Mouse (Mus musculus) heart, embryonic 12.5 days (tissue): ENCODE measurements around the gene Orm3. TPM values are rescaled to one million over a fixed set of nuclear protein-coding genes. Genes with fewer than 3 reads are reported as not detected.

ENCODE experiments used
- ATAC-seq: fragments of 200-750 bp; cut with Nextera tagmentation; 2 replicates; pipeline ENCODE4 v1.8.0; 2017; ENCODE audit warnings: moderate TSS enrichment, moderate library complexity; ENCODE audit not compliant: insufficient number of reproducible peaks, low FRiP score
- H3K27ac ChIP-seq: fragments of 300-500 bp; sonication (generic); 2 replicates; pipeline ENCODE4 v1.5.1; 2016; ENCODE audit warnings: mild to moderate bottlenecking, moderate library complexity; ENCODE audit not compliant: poor library complexity, severe bottlenecking
- H3K27me3 ChIP-seq: fragments of 300-500 bp; sonication (generic); replicated peaks from 2 replicates; pipeline ENCODE4 v1.6.1; 2016; ENCODE audit warnings: mild to moderate bottlenecking, moderate library complexity
- H3K36me3 ChIP-seq: fragments of 300-500 bp; sonication (generic); 2 replicates; pipeline ENCODE4 v1.6.1; 2016; ENCODE audit warnings: mild to moderate bottlenecking, moderate library complexity
- H3K4me1 ChIP-seq: fragments of 300-500 bp; sonication (generic); replicated peaks from 2 replicates; pipeline ENCODE4 v1.6.1; 2016; ENCODE audit warnings: mild to moderate bottlenecking
- H3K4me2 ChIP-seq: fragments of 300-500 bp; sonication (generic); 2 replicates; pipeline ENCODE4 v1.6.1; 2016; ENCODE audit warnings: mild to moderate bottlenecking, moderate library complexity
- H3K4me3 ChIP-seq: fragments of 300-500 bp; sonication (generic); 2 replicates; pipeline ENCODE4 v1.5.1; 2016; ENCODE audit warnings: mild to moderate bottlenecking
- H3K9ac ChIP-seq: fragments of 300-500 bp; sonication (generic); 2 replicates; pipeline ENCODE4 v1.6.1; 2016; ENCODE audit warnings: mild to moderate bottlenecking, moderate library complexity
- H3K9me3 ChIP-seq: fragments of 300-500 bp; sonication (generic); replicated peaks from 2 replicates; pipeline ENCODE4 v1.6.1; 2016; ENCODE audit warnings: mild to moderate bottlenecking, moderate library complexity
- WGBS: fragments of 180-500 bp; shearing (Covaris S2); methylation state at CpG from one replicate; pipeline ENCODE4 v1.1.7; 2016; 5-methylcytosine and 5-hydroxymethylcytosine counted together
- polyA plus RNA-seq: library from polyadenylated mRNA; unstranded; fragments of >200 nt; fragmentation: Nextera tagmentation; extraction: Ambion mirVana; gene quantifications from 2 replicates; pipeline ENCODE4 v1.2.1, GENCODE M21; 2016

Gene Orm3
- polyA plus RNA-seq, 1 experiment from 2014 or later, result not detected

- Histone ChIP-seq H3K4me1 (no peaks in the 10 kb centered on the region), H3K27ac (no peak overlapping the region), H3K27me3 (no peaks in the 10 kb centered on the region; the same call in 1 of the 2 replicates), H3K36me3 (peaks cover 32% of the 10 kb centered on the region), H3K9ac (no peak overlapping the region), H3K9me3 (no peaks in the 10 kb centered on the region), H3K4me2 (no peak overlapping the region), H3K4me3 (no peak overlapping the region)
- ATAC-seq, result no peak
- WGBS, result 38% methylated on average over 7 of the region's 7 CpGs
Observed at GRCm38 (mm10) chr4:63370897-63371296, 14.9 kb downstream of the Orm3 start.

DNA sequence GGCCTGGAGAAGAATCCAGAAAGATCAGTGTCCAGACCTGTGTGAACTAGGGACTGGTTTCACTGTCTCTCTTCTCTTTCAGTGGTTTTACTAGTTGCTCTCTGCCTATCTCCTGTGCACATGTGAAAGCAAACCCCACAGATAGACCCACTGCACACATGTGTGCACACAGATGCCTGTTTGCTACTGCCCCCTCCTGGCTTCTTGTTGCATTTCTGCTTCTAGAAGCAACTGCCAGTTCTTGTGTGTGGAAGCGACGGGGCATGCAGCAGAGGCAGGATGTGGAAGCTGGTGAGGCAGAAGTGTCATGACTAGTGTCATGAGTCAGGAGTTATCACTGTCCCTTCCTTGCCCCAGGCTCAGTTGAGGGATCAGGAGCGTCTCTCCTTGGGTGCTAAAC lies 15.9 kb downstream of the Orm3 start:
- Histone ChIP-seq H3K4me3 (no peak overlapping the region), H3K4me1 (no peaks in the 10 kb centered on the region), H3K9me3 (no peaks in the 10 kb centered on the region), H3K4me2 (no peak overlapping the region), H3K9ac (no peak overlapping the region), H3K27ac (no peak overlapping the region), H3K27me3 (no peaks in the 10 kb centered on the region; the same call in 1 of the 2 replicates), H3K36me3 (peaks cover 42% of the 10 kb centered on the region)
- ATAC-seq, result no peak
- WGBS, result 45% methylated on average over 3 of the region's 3 CpGs

GRCm38 (mm10) chr4:63373404-63373803 lies 17.4 kb downstream of the Orm3 start:
- Histone ChIP-seq H3K27ac (no peak overlapping the region), H3K9ac (no peak overlapping the region), H3K4me1 (no peaks in the 10 kb centered on the region), H3K4me3 (no peak overlapping the region), H3K27me3 (no peaks in the 10 kb centered on the region), H3K4me2 (no peak overlapping the region), H3K36me3 (peaks cover 41% of the 10 kb centered on the region), H3K9me3 (no peaks in the 10 kb centered on the region)
- WGBS, result 85% methylated on average over 8 of the region's 8 CpGs
- ATAC-seq, result no peak

DNA sequence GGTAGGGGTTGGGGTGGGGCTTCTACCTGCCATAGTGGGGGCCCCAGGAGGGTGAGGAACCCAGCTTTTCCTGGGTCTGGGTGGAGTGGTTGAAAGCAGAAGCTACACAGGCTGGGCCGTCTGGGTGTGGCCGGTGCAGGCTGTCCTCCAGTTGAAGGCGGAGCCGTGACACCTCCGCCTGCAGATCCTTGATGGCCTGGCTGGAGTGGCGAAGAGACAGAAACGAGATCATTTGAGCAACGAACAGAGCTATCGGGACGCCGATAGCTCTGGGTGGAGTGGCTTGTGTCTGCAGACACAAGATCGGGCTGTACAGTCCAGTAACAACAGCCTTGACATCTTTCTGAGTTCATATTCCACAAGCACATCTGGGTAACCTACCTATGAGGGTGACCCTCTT lies 18.4 kb downstream of the Orm3 start:
- 63% methylated on average over 12 of the region's 12 CpGs for WGBS

GRCm38 (mm10) chr4:63375367-63375766 lies 19.4 kb downstream of the Orm3 start:
- H3K36me3 ChIP-seq, result peaks cover 47% of the 10 kb centered on the region
- 88% methylated on average over 1 of the region's 1 CpGs for WGBS
- no peak overlapping the region for H3K9ac ChIP-seq
- no peak overlapping the region for H3K27ac ChIP-seq
- H3K27me3 ChIP-seq, result no peaks in the 10 kb centered on the region
- H3K4me3 ChIP-seq, result no peak overlapping the region
- H3K4me1 ChIP-seq, result no peaks in the 10 kb centered on the region
- no peak overlapping the region for H3K4me2 ChIP-seq
- no peaks in the 10 kb centered on the region for H3K9me3 ChIP-seq
- no peak for ATAC-seq

More for the DNA sequence above, 18.4 kb downstream of the Orm3 start:
- Histone ChIP-seq H3K27me3 (no peaks in the 10 kb centered on the region), H3K4me3 (no peak overlapping the region), H3K9ac (no peak overlapping the region), H3K27ac (no peak overlapping the region), H3K4me1 (no peaks in the 10 kb centered on the region), H3K4me2 (no peak overlapping the region), H3K9me3 (no peaks in the 10 kb centered on the region), H3K36me3 (peaks cover 41% of the 10 kb centered on the region)
- peak; percentile 43; the same call in 1 of the 2 replicates for ATAC-seq

GRCm38 (mm10) chr4:63377483-63377882 lies 21.5 kb downstream of the Orm3 start:
- Histone ChIP-seq H3K4me3 (no peak overlapping the region), H3K4me1 (no peaks in the 10 kb centered on the region), H3K27ac (no peak overlapping the region), H3K9ac (no peak overlapping the region), H3K36me3 (peaks cover 58% of the 10 kb centered on the region), H3K9me3 (no peaks in the 10 kb centered on the region), H3K4me2 (no peak overlapping the region), H3K27me3 (no peaks in the 10 kb centered on the region)
- ATAC-seq, result no peak
- WGBS, result 67% methylated on average over 7 of the region's 7 CpGs

DNA sequence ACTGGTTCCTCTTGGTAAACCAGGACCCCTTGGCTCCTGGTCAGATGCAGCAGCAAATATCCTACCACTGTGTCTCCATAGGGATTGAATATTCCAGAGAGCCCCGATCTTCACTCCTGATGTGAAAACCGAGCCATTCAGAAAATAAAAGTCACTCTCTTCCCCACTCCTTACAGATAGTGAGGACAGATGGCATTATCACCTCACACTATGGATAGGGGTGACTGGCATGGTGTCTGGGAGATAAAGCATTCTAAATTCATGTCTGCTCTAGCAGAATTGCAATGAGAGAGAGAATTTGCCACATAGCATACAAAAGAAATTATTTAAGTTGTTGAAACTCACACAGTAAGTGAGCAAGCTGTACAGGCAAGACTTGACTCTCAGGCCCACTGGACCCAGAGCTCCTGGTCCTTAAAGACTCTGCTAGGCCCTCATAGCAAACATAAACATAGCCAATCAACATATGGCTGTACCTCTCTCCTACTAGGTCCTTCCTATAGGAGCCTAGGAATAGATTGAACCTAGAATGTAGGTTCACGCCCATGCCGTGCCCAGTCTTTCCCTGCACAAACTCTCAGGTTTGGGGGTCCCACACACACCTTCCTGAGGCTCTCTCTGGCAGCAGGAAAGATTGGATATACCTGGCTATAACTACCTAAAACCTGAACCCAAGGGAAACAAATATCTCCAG lies 26.9 kb downstream of the Orm3 start:
- Histone ChIP-seq H3K4me2 (no peak overlapping the region), H3K4me1 (no peaks in the 10 kb centered on the region), H3K9me3 (no peaks in the 10 kb centered on the region), H3K27ac (no peak overlapping the region), H3K27me3 (no peaks in the 10 kb centered on the region), H3K4me3 (no peak overlapping the region), H3K9ac (no peak overlapping the region), H3K36me3 (peaks cover 39% of the 10 kb centered on the region)
- no peak for ATAC-seq
- WGBS, result 78% methylated on average over 4 of the region's 4 CpGs

DNA sequence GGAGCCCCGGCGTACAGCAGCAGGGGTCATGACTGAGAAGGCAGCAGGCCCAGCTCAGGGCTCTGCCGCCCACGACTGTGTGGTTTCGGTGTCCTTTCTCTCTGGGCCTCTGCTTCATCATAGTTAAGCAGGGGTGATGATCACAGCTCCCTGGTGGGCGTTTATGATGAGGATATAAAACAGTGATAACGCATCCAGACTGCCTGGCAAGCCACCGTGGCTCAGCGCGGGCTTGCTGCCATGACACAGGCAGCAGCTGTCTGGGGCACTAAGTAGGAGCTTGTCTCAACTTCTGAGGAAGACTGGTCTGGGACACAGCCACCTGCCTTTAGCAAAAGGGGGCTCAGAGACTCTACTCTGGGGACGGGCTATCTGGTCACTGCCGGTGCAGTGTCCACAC lies 27.5 kb downstream of the Orm3 start:
- Histone ChIP-seq H3K4me2 (no peak overlapping the region), H3K27me3 (no peaks in the 10 kb centered on the region), H3K4me3 (no peak overlapping the region), H3K27ac (no peak overlapping the region), H3K4me1 (no peaks in the 10 kb centered on the region), H3K9ac (no peak overlapping the region), H3K36me3 (peaks cover 34% of the 10 kb centered on the region), H3K9me3 (no peaks in the 10 kb centered on the region)
- 76% methylated on average over 12 of the region's 12 CpGs for WGBS
- ATAC-seq, result no peak

DNA sequence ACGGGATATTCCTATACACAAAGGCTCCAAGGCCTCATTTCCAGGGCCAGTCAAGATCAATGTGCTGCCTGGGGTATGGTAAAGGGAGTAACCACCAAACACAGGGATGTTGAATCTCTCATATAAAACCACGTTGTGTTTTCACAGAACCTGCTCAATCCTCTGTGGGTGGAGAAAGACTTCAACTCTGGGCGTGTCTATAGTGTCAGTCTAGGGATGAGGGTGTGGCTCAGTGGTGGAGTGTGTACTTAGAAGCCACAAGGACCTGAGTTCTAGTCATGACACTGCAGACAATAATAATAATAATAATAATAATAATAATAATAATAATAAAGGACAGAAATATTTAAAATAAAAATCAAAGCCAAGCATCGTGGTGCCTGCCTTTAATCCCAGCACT lies 28.3 kb downstream of the Orm3 start:
- Histone ChIP-seq H3K9ac (no peak overlapping the region), H3K4me3 (no peak overlapping the region), H3K4me1 (peaks cover 5% of the 10 kb centered on the region), H3K36me3 (peaks cover 30% of the 10 kb centered on the region), H3K4me2 (no peak overlapping the region), H3K9me3 (no peaks in the 10 kb centered on the region), H3K27me3 (no peaks in the 10 kb centered on the region), H3K27ac (no peak overlapping the region)
- ATAC-seq, result no peak
- WGBS, result 89% methylated on average over 4 of the region's 4 CpGs

- H3K27me3 ChIP-seq, result no peaks in the 10 kb centered on the region
- H3K9ac ChIP-seq, result no peak overlapping the region
- ATAC-seq, result no peak
- H3K4me2 ChIP-seq, result no peak overlapping the region
- peaks cover 13% of the 10 kb centered on the region for H3K4me1 ChIP-seq
- H3K36me3 ChIP-seq, result peaks cover 22% of the 10 kb centered on the region
- H3K27ac ChIP-seq, result no peak overlapping the region
- 74% methylated on average over 3 of the region's 3 CpGs for WGBS
- no peak overlapping the region for H3K4me3 ChIP-seq
- H3K9me3 ChIP-seq, result no peaks in the 10 kb centered on the region
Observed at GRCm38 (mm10) chr4:63385253-63385652, 29.3 kb downstream of the Orm3 start.

GRCm38 (mm10) chr4:63385784-63386183 lies 29.8 kb downstream of the Orm3 start:
- Histone ChIP-seq H3K4me3 (no peak overlapping the region), H3K27me3 (no peaks in the 10 kb centered on the region), H3K4me2 (no peak overlapping the region), H3K9me3 (no peaks in the 10 kb centered on the region), H3K36me3 (peaks cover 16% of the 10 kb centered on the region), H3K4me1 (peaks cover 14% of the 10 kb centered on the region), H3K27ac (no peak overlapping the region), H3K9ac (no peak overlapping the region)
- ATAC-seq, result no peak
- 81% methylated on average over 11 of the region's 11 CpGs for WGBS

- Histone ChIP-seq H3K4me3 (no peak overlapping the region), H3K36me3 (peaks cover 4% of the 10 kb centered on the region; the same call in 1 of the 2 replicates), H3K4me1 (peaks cover 25% of the 10 kb centered on the region), H3K9me3 (no peaks in the 10 kb centered on the region), H3K9ac (no peak overlapping the region), H3K4me2 (no peak overlapping the region), H3K27me3 (no peaks in the 10 kb centered on the region), H3K27ac (no peak overlapping the region)
- 78% methylated on average over 6 of the region's 6 CpGs for WGBS
- no peak for ATAC-seq
Observed at GRCm38 (mm10) chr4:63388029-63388428, 32.1 kb downstream of the Orm3 start.
